Mouse (Mus musculus) myocyte (in vitro differentiated cells): ENCODE measurements around the gene Hist1h3d. TPM values are rescaled to one million over a fixed set of nuclear protein-coding genes. Genes with fewer than 3 reads are reported as not detected.

Source experiments
- H3K27me3 ChIP-seq: one replicate; pipeline ENCODE4 v1.6.1; 2011; ENCODE audit not compliant: control insufficient read depth, insufficient read depth, insufficient read length
- H3K36me3 ChIP-seq: one replicate; pipeline ENCODE4 v1.6.1; 2011; ENCODE audit not compliant: control insufficient read depth, insufficient read depth
- H3K4me2 ChIP-seq: one replicate; pipeline ENCODE4 v1.6.1; 2011; ENCODE audit warnings: low read depth, control low read depth
- H3K4me3 ChIP-seq: one replicate; pipeline ENCODE4 v1.5.1; 2011; ENCODE audit warnings: mild to moderate bottlenecking, control low read depth, moderate library complexity
- H3K79me2 ChIP-seq: one replicate; pipeline ENCODE4 v1.6.1; 2011; ENCODE audit not compliant: control insufficient read depth, insufficient read depth
- H3ac ChIP-seq: one replicate; pipeline ENCODE4 v1.6.1; 2011; ENCODE audit not compliant: control insufficient read depth, insufficient read length
- CEBPB ChIP-seq: IDR thresholded peaks from 2 replicates; pipeline ENCODE4 v1.6.1; 2011; ENCODE audit warnings: mild to moderate bottlenecking, moderate library complexity; ENCODE audit not compliant: poor library complexity, insufficient read depth, severe bottlenecking
- E2F4 ChIP-seq: IDR thresholded peaks from one replicate; pipeline ENCODE4 v1.6.1; 2011; ENCODE audit warnings: mild to moderate bottlenecking, control low read depth, moderate library complexity; ENCODE audit not compliant: insufficient read depth
- MAX ChIP-seq: IDR thresholded peaks from one replicate; pipeline ENCODE4 v1.6.1; 2011; ENCODE audit warnings: low read depth, mild to moderate bottlenecking, control low read depth
- MYOD1 ChIP-seq, 3 experiments: IDR thresholded peaks; one replicate each; pipeline ENCODE4 v1.6.1; 2011; ENCODE audit warnings: control low read depth in 2 of 3, low read depth in 2 of 3, mild to moderate bottlenecking in 2 of 3, moderate library complexity in 1 of 3; ENCODE audit not compliant: insufficient read length in 2 of 3, control insufficient read depth in 1 of 3
- MYOG ChIP-seq, 3 experiments: IDR thresholded peaks; one replicate each; pipeline ENCODE4 v1.6.1; 2011; ENCODE audit warnings: control low read depth in 2 of 3, low read depth in 2 of 3, mild to moderate bottlenecking in 2 of 3; ENCODE audit not compliant: insufficient read length in 2 of 3, control insufficient read depth in 1 of 3, insufficient read depth in 1 of 3
- POLR2A ChIP-seq: IDR thresholded peaks from one replicate; pipeline ENCODE4 v1.6.1; 2011; ENCODE audit warnings: low read depth, mild to moderate bottlenecking, control low read depth, moderate library complexity; ENCODE audit not compliant: insufficient read length
- POLR2AphosphoS2 ChIP-seq: IDR thresholded peaks from one replicate; pipeline ENCODE4 v1.6.1; 2011; ENCODE audit warnings: low read depth, control low read depth; ENCODE audit not compliant: insufficient read length
- REST ChIP-seq: IDR thresholded peaks from one replicate; pipeline ENCODE4 v1.6.1; 2011; ENCODE audit warnings: mild to moderate bottlenecking, control low read depth, moderate library complexity; ENCODE audit not compliant: insufficient read depth, insufficient read length
- SRF ChIP-seq: IDR thresholded peaks from one replicate; pipeline ENCODE4 v1.6.1; 2011; ENCODE audit warnings: low read depth; ENCODE audit not compliant: control insufficient read depth, insufficient read length
- TCF12 ChIP-seq: IDR thresholded peaks from one replicate; pipeline ENCODE4 v1.6.1; 2011; ENCODE audit warnings: mild to moderate bottlenecking, control low read depth; ENCODE audit not compliant: poor library complexity, insufficient read depth, severe bottlenecking
- TCF3 ChIP-seq: IDR thresholded peaks from one replicate; pipeline ENCODE4 v1.6.1; 2011; ENCODE audit warnings: low read depth, control low read depth; ENCODE audit not compliant: insufficient read length
- USF1 ChIP-seq: IDR thresholded peaks from one replicate; pipeline ENCODE4 v1.6.1; 2011; ENCODE audit warnings: low read depth, mild to moderate bottlenecking, control low read depth, moderate library complexity
- polyA plus RNA-seq: library from polyadenylated mRNA; unstranded; fragments of >200 nt; fragmentation: generic; extraction: Trizol; gene quantifications from one replicate; pipeline ENCODE4 v1.2.1, GENCODE M21; 2012; ENCODE audit warnings: missing spikeins

Hist1h3d gene
- 2.5 TPM for polyA plus RNA-seq

DNA sequence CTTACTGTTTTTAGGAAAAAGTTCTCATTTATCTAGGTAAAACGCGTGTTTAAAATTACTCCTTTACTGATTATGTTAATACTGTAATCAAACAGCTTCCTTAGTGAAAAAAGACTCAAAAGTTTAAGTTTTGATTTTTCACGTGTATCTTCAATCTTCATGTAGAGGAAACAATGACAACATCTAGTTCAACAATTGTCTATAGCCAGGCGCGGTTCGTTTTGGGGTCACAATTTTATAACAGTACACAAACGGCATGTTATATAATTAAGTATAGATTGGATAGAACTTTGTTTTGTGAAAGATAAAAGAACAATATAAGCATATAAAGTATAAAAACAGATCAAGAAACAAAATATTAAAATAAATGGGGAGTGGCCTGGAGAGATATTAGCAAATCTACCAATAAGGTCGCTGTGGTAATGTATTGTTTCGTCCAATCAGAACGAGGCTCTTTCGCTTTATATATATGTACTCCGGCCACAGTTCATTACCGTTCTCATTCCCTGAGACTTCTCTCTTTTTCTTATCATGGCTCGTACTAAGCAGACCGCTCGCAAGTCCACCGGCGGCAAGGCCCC is at the start of gene Hist1h3d:
TSS of gene Hist1h3d (plus strand) at position 493 of the 581 bp plus-strand sequence.
- TF ChIP-seq REST, result no peak
- no peak for TF ChIP-seq USF1
- TF ChIP-seq TCF3, result no peak
- TF ChIP-seq POLR2A, result no peak
- no peak for TF ChIP-seq MAX
- no peak for TF ChIP-seq SRF
- TF ChIP-seq E2F4, result no peak
- no peak for TF ChIP-seq POLR2AphosphoS2
- no peak for TF ChIP-seq MYOD1 (IDR thresholded peaks at IDR 0.05; ENCODE audit: control insufficient read depth in 1 of 3, insufficient read length in 2 of 3, low read depth in 2 of 3)
- no peak for TF ChIP-seq TCF12
- no peak for TF ChIP-seq MYOG (IDR thresholded peaks at IDR 0.05; ENCODE audit: control insufficient read depth in 1 of 3, insufficient read depth in 1 of 3, insufficient read length in 2 of 3, low read depth in 2 of 3)
- no peak for TF ChIP-seq CEBPB
- H3K4me3 ChIP-seq, result peak within 1 kb of the TSS; percentile 27
- H3K79me2 ChIP-seq, result no peaks in the 10 kb centered on the region
- no peak within 1 kb of the TSS for H3ac ChIP-seq
- peak within 1 kb of the TSS; percentile 81 for H3K4me2 ChIP-seq
- no peaks in the 10 kb centered on the region for H3K36me3 ChIP-seq
- H3K27me3 ChIP-seq, result no peaks in the 10 kb centered on the region

DNA sequence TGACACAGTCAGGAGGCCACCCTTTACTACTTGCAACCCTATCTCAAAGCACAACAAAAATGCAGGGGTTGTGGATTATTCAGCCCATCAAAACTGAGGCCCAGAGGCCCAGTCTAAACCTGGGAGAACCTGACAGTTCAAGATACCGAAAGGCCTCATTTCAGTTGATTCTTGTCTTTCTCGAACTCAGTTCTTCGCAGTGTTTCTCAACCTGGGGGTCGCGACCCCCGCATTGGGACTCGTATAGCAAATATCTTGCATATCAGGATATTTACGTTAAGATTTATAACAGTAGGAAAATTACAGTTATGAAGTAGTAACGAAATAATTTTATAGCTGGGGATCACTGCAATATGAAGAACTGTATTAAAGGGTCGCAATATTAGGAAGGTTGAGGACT is 49.7 kb upstream of the Hist1h3d start:
- no peaks in the 10 kb centered on the region for H3K27me3 ChIP-seq
- TF ChIP-seq TCF12, result no peak
- no peak for TF ChIP-seq USF1
- no peak for TF ChIP-seq CEBPB
- TF ChIP-seq SRF, result no peak
- TF ChIP-seq MYOG (IDR thresholded peaks at IDR 0.05; ENCODE audit: control insufficient read depth in 1 of 3, insufficient read depth in 1 of 3, insufficient read length in 2 of 3, low read depth in 2 of 3), result no peak
- TF ChIP-seq POLR2AphosphoS2, result no peak
- no peak for TF ChIP-seq E2F4
- TF ChIP-seq REST, result no peak
- no peak for TF ChIP-seq MYOD1 (IDR thresholded peaks at IDR 0.05; ENCODE audit: control insufficient read depth in 1 of 3, insufficient read length in 2 of 3, low read depth in 2 of 3)
- TF ChIP-seq POLR2A, result no peak
- no peak for TF ChIP-seq MAX
- TF ChIP-seq TCF3, result no peak
- H3K4me2 ChIP-seq, result peak overlapping the region; percentile 86
- no peak overlapping the region for H3ac ChIP-seq
- peak overlapping the region; percentile 14 for H3K4me3 ChIP-seq
- no peaks in the 10 kb centered on the region for H3K79me2 ChIP-seq
- no peaks in the 10 kb centered on the region for H3K36me3 ChIP-seq

DNA sequence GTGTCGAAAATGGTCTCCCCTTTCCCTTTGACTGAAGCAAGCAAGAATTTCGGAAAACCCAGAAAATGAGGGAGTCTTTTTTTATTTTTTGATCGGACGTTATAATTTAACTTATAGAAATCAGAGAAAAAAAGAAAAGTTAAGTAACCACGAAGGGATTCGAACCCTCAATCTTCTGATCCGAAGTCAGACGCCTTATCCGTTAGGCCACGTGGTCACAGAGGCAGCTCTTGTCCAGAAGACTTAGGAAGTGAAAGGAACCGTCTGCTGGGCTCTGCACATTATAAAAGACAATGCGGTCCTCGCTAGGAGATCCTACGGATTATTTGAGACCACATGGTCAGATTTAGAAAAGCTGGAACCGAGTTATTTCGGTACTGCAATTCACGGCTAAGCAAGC is 49.3 kb upstream of the Hist1h3d start:
- Histone ChIP-seq H3K27me3 (no peaks in the 10 kb centered on the region), H3K4me2 (peak overlapping the region; percentile 86), H3K4me3 (peak overlapping the region; percentile 14), H3K79me2 (no peaks in the 10 kb centered on the region), H3K36me3 (no peaks in the 10 kb centered on the region), H3ac (no peak overlapping the region)
- TF ChIP-seq SRF, result no peak
- no peak for TF ChIP-seq REST
- peak; percentile 96 for TF ChIP-seq USF1
- TF ChIP-seq TCF3, result no peak
- no peak for TF ChIP-seq MYOD1 (IDR thresholded peaks at IDR 0.05; ENCODE audit: control insufficient read depth in 1 of 3, insufficient read length in 2 of 3, low read depth in 2 of 3)
- TF ChIP-seq POLR2AphosphoS2, result no peak

GRCm38 (mm10) chr13:23529005-23529404 is 46.6 kb upstream of the Hist1h3d start:
- H3ac ChIP-seq, result no peak overlapping the region

More at GRCm38 (mm10) chr13:23529005-23529404, 46.6 kb upstream of the Hist1h3d start:
- H3K36me3 ChIP-seq, result no peaks in the 10 kb centered on the region
- H3K4me3 ChIP-seq, result no peak overlapping the region
- H3K4me2 ChIP-seq, result no peak overlapping the region
- no peaks in the 10 kb centered on the region for H3K27me3 ChIP-seq
- TF ChIP-seq E2F4 (no peak), CEBPB (no peak), MAX (no peak), POLR2A (no peak), POLR2AphosphoS2 (no peak), USF1 (no peak), SRF (no peak)
- no peaks in the 10 kb centered on the region for H3K79me2 ChIP-seq
